Mouse (Mus musculus) megakaryocyte-erythroid progenitor cell, adult 5 weeks (primary cell): ENCODE measurements around the gene Cuta. TPM values are rescaled to one million over a fixed set of nuclear protein-coding genes. Genes with fewer than 3 reads are reported as not detected.

Experiments used
- polyA plus RNA-seq: library from polyadenylated mRNA; stranded (reverse); fragments of >175 nt; gene quantifications from 2 replicates; pipeline ENCODE4 v1.2.3, GENCODE M21; 2012

The Cuta gene
- polyA plus RNA-seq: 458 and 468 TPM in 2 replicates

DNA sequence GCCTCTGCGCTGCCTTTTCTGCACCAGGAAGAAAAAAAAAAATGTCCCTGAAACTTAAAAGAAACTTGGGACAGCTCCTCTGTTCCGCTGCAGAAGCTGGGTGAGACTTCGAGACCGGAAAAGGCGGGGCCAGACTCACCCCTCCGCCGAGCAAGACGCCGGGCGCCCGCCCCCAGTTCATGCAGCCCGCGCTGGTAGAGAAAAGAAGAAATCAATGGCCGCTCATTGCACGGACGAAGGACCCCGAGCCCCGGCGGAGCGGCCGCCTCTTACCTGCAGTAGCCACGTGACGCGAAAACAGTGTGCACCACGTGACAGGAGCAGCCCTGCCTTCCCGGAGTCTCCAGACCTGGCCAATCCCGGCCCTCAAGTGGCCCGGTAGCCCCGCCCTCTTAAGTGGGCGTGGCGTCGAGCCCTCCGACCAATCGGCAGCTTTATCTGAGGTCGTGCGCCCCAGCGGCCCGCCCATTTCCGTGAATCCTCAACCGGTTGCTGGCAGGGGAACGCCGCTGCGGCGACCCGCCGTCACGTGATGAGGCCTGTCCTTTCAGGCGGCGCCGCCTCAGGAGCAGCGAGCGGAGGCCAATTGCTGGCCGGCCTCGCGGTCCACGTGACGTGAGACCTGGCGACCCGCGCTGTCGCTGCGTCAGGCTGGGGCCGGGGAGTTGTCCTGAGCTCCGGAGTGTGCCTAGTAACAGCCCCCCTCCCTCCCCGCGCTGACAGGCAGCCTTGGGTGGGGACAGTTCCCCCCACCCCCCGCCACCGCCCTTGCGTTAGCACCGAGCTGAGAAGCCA lies at the start of gene Cuta:
Gene Cuta (minus strand): TSS at position 392 of the 795 bp plus-strand sequence.

DNA sequence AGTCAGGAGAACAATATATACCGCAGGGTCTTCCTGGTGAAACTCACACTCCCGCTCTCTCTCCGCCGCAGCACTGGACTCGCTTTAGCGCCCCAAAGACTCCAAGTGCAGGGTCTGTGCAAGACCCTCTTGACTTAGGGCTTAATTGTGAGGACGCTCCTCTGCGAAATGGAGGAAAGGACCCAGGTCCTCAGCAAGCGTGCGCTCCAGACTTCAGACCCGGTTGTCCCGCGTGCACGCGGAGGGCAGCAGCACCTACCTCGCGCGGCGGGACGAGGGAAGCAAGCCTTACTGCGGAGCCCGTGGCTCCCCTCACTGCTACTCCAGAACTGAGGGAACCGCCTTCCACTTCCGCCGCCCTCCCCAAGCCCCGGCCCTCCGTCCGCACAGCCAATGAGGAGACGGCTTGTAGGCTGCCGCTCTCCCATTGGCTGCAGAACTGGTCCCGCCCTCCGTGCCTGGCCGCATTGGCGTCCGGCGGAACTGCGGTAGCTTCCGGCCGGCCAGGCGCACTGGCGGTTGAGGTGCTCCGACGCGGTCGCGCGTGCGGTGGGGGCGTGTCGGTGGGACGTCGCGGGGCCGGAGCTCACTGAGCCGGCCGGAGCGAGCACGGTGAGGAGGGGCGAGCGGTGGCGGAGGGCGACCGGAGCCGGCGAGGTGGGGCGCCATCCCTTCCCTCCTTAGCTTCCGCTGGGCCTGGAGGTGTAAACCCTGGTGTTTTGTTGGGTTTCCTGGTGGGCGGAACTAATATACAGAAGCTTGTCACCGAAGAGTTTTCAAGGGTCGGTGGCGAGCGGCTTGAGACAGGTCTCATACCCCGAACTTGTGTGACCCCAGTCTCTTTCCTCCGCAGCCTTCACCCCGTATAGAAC lies 33.6 kb upstream of the Cuta start, which contains the start of gene Zbtb9:
Gene Zbtb9 (plus strand): TSS at position 465 of the 872 bp plus-strand sequence.

DNA sequence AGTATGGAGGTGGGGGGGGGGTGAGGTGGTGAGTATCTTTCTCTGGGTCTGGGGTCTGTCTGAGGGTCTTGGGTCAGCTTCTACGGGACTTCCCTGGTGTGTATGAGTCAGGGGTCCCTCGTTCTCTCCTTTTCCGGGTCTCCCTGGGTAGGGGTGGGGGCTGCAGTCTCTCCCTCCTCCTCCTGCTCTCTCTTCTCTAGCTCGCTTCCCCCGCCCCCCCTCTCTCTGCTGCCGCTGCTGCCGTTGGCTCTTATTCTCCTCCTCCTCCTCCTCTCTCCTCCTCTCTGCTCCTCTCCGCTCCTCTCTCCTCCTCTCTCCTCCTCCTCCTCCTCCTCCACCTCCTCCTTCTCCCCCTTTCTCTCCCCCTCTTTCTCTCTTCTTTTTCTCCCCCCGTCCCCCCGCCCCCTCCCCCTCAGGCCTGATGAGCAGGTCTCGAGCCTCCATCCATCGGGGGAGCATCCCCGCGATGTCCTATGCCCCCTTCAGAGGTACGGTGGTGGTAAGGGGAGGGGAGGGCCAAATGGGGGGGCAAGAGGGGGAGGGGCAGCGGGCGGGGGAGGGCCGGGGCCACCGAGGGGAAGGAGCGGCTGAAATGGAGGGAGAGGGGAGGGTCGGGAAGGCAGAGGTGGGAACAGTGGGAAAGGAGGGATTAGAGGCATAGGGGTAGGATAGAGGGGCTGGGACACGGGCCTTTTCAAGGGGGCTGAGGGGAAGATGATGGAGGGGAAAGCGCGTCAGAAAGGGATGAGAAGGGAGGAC lies 1.8 kb upstream of the Cuta start, which contains the start of gene Syngap1:
Gene Syngap1 (plus strand): TSS at position 223 of the 759 bp plus-strand sequence.

DNA sequence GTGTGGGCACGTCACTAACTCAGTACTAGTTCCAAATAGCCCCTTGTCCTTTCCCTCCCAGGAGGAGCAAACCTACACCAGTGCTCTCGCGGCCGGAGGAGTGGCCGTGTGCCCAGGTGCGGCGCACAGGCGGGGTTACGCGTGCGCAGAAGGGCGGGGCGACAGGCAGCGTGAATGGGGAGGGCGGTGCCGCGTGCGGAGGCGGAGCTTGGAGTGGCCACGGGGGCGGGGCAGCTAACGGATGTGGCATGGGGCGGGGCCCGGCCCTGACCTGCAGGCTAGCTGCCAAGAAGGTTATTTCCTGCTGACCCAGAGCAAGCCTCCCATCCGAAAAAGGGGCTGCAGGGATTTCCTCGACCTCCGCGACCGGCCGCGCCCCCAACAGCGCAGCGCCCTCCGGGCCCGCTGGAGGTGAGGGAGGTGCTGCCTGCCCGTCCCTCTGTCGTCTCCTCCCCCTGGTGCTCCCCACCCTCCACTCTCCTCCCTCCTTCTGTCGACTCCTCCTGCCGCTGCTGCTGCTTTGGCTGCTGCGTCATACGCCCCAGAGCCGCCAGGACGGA lies 6.5 kb downstream of the Cuta start, which contains the start of gene Phf1:
Gene Phf1 (plus strand): TSS at position 214 of the 560 bp plus-strand sequence.

DNA sequence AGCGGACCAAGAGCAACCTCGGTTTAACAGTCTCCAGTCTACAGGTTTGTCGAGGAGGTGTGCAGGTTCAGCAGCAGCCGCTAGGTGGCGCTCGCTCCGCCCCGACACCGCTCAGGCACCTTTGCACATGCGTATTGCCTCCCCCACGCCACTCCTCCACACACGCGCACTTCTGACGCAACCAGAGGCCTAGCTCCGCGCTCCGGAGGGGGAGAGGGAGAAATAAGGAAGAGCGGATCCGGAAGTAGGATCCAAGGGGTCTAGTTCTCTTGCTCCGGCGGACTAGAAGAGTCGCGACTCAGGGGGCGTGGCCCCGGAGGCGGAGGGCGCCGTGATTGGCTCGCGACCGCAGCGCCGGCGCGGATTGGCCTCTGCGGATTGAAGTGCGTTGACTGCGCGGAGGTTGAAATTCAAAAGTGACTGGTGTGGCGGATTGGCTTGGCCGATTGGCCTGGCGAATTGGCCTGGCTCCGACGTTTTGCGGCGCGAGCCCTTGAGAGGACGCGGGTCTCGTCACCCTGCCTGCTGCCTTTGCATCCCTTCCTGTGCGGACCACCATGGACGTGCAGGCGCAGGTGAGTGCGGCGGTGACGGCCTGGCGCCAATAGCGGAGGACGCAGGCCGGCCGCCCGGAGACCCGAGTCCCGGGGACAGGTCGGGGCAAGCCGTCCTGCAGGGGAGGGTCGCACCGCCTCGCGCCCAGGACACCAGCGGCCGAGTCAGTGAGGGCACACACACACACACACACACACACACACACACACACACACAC lies 22.5 kb downstream of the Cuta start, which contains the start of gene Kifc5b:
Gene Kifc5b (plus strand): TSS at position 381 of the 772 bp plus-strand sequence.

Other genes starting within 250 kb of the Cuta start
- gene Crebrf, start 223.9 kb downstream of the Cuta start, polyA plus RNA-seq: 1.5 and 2.3 TPM in 2 replicates
- 22.3 and 26.4 TPM in 2 replicates for gene Bnip1, start 158.5 kb downstream of the Cuta start, polyA plus RNA-seq
- gene Nkx2-5, start 94.6 kb downstream of the Cuta start, polyA plus RNA-seq: 0.04 TPM in 1 of 2 replicates, not detected in the other
- gene Kifc5b, start 22.5 kb downstream of the Cuta start, polyA plus RNA-seq: 24.9 and 25.1 TPM in 2 replicates
- 48.1 and 52.8 TPM in 2 replicates for gene Phf1, start 6.5 kb downstream of the Cuta start, polyA plus RNA-seq
- 18.5 and 29.4 TPM in 2 replicates for gene Syngap1, start 1.7 kb upstream of the Cuta start, polyA plus RNA-seq
- gene Zbtb9, start 33.6 kb upstream of the Cuta start, polyA plus RNA-seq: 5.6 and 5.7 TPM in 2 replicates
- gene Bak1, start 89.4 kb upstream of the Cuta start, polyA plus RNA-seq: 241 and 300 TPM in 2 replicates
- gene Itpr3, start 117.7 kb upstream of the Cuta start, polyA plus RNA-seq: 9.0 and 10.8 TPM in 2 replicates
- gene Uqcc2, start 194.3 kb upstream of the Cuta start, polyA plus RNA-seq: 236 and 242 TPM in 2 replicates
- 0.02 and 0.04 TPM in 2 replicates for gene Ip6k3, start 228.2 kb upstream of the Cuta start, polyA plus RNA-seq